Mouse (Mus musculus): ENCODE measurements around the gene Hpgds. TPM values are rescaled to one million over a fixed set of nuclear protein-coding genes. Genes with fewer than 3 reads are reported as not detected.
A peak's percentile ranks its signal among the peaks of the same experiment; 100 is the strongest.

Hpgds gene
- polyA plus RNA-seq (2012; ENCODE audit: insufficient read depth, insufficient read length, missing spikeins) = 1.3 and 2.0 TPM in 2 replicates

- Histone ChIP-seq H3K4me1 (ENCODE audit: control insufficient read depth, insufficient read depth, insufficient read length, low read length) (no peaks in the 10 kb centered on the region), H3K27ac (replicated peaks; ENCODE audit: low read depth, low read length) (peak within 1 kb of the TSS; percentile 70), H3K4me3 (ENCODE audit: insufficient read depth, low read depth, low read length) (peak within 1 kb of the TSS; percentile 41)
Measured at GRCm38 (mm10) chr6:65144621-65145205, at the start of gene Hpgds. Gene Hpgds, minus strand, starts transcription at chr6:65144908.

- H3K27ac ChIP-seq (replicated peaks; ENCODE audit: low read depth, low read length) = peak overlapping the region; percentile 49
Measured at GRCm38 (mm10) chr6:65164977-65165376, 20.3 kb upstream of the Hpgds start.

GRCm38 (mm10) chr6:65164137-65164536 is 19.4 kb upstream of the Hpgds start:
- H3K27ac ChIP-seq (replicated peaks; ENCODE audit: low read depth, low read length) = peak overlapping the region; percentile 50; the same call in 1 of the 2 replicates
- H3K4me1 ChIP-seq (ENCODE audit: control insufficient read depth, insufficient read depth, insufficient read length, low read length) = no peaks in the 10 kb centered on the region
- H3K4me3 ChIP-seq (ENCODE audit: insufficient read depth, low read depth, low read length) = no peak overlapping the region

More at GRCm38 (mm10) chr6:65164977-65165376, 20.3 kb upstream of the Hpgds start:
- no peaks in the 10 kb centered on the region for H3K4me1 ChIP-seq (ENCODE audit: control insufficient read depth, insufficient read depth, insufficient read length, low read length)
- no peak overlapping the region for H3K4me3 ChIP-seq (ENCODE audit: insufficient read depth, low read depth, low read length)

- Histone ChIP-seq H3K27ac (replicated peaks; ENCODE audit: low read depth, low read length) (no peak overlapping the region), H3K4me3 (ENCODE audit: insufficient read depth, low read depth, low read length) (no peak overlapping the region), H3K4me1 (ENCODE audit: control insufficient read depth, insufficient read depth, insufficient read length, low read length) (no peaks in the 10 kb centered on the region)
Measured at GRCm38 (mm10) chr6:65159381-65159942, 14.8 kb upstream of the Hpgds start.

GRCm38 (mm10) chr6:65157042-65157441 is 12.3 kb upstream of the Hpgds start:
- Histone ChIP-seq H3K27ac (replicated peaks; ENCODE audit: low read depth, low read length) (no peak overlapping the region), H3K4me1 (ENCODE audit: control insufficient read depth, insufficient read depth, insufficient read length, low read length) (no peaks in the 10 kb centered on the region), H3K4me3 (ENCODE audit: insufficient read depth, low read depth, low read length) (no peak overlapping the region)

- H3K27ac ChIP-seq (replicated peaks; ENCODE audit: low read depth, low read length) = no peak overlapping the region
- no peak overlapping the region for H3K4me3 ChIP-seq (ENCODE audit: insufficient read depth, low read depth, low read length)
- no peaks in the 10 kb centered on the region for H3K4me1 ChIP-seq (ENCODE audit: control insufficient read depth, insufficient read depth, insufficient read length, low read length)
Measured at GRCm38 (mm10) chr6:65153570-65153969, 8.9 kb upstream of the Hpgds start.

- no peak overlapping the region for H3K4me3 ChIP-seq (ENCODE audit: insufficient read depth, low read depth, low read length)
- no peaks in the 10 kb centered on the region for H3K4me1 ChIP-seq (ENCODE audit: control insufficient read depth, insufficient read depth, insufficient read length, low read length)
Measured at GRCm38 (mm10) chr6:65150703-65151102, 6.0 kb upstream of the Hpgds start.

GRCm38 (mm10) chr6:65146363-65146762 is 1.7 kb upstream of the Hpgds start:
- Histone ChIP-seq H3K4me3 (ENCODE audit: insufficient read depth, low read depth, low read length) (no peak overlapping the region), H3K4me1 (ENCODE audit: control insufficient read depth, insufficient read depth, insufficient read length, low read length) (no peaks in the 10 kb centered on the region), H3K27ac (replicated peaks; ENCODE audit: low read depth, low read length) (no peak overlapping the region)

More at GRCm38 (mm10) chr6:65150703-65151102, 6.0 kb upstream of the Hpgds start:
- no peak overlapping the region for H3K27ac ChIP-seq (replicated peaks; ENCODE audit: low read depth, low read length)

- Histone ChIP-seq H3K4me1 (ENCODE audit: control insufficient read depth, insufficient read depth, insufficient read length, low read length) (no peaks in the 10 kb centered on the region), H3K27ac (replicated peaks; ENCODE audit: low read depth, low read length) (no peak overlapping the region), H3K4me3 (ENCODE audit: insufficient read depth, low read depth, low read length) (no peak overlapping the region)
Measured at GRCm38 (mm10) chr6:65142316-65142715, 2.4 kb downstream of the Hpgds start.

GRCm38 (mm10) chr6:65140750-65141243 is 3.9 kb downstream of the Hpgds start:
- no peak overlapping the region for H3K27ac ChIP-seq (replicated peaks; ENCODE audit: low read depth, low read length)
- no peaks in the 10 kb centered on the region for H3K4me1 ChIP-seq (ENCODE audit: control insufficient read depth, insufficient read depth, insufficient read length, low read length)
- no peak overlapping the region for H3K4me3 ChIP-seq (ENCODE audit: insufficient read depth, low read depth, low read length)

- no peak overlapping the region for H3K4me3 ChIP-seq (ENCODE audit: insufficient read depth, low read depth, low read length)
- H3K27ac ChIP-seq (replicated peaks; ENCODE audit: low read depth, low read length) = no peak overlapping the region
- no peaks in the 10 kb centered on the region for H3K4me1 ChIP-seq (ENCODE audit: control insufficient read depth, insufficient read depth, insufficient read length, low read length)
Measured at GRCm38 (mm10) chr6:65140082-65140749, 4.5 kb downstream of the Hpgds start.

- H3K27ac ChIP-seq (replicated peaks; ENCODE audit: low read depth, low read length) = no peak overlapping the region
- no peak overlapping the region for H3K4me3 ChIP-seq (ENCODE audit: insufficient read depth, low read depth, low read length)
- H3K4me1 ChIP-seq (ENCODE audit: control insufficient read depth, insufficient read depth, insufficient read length, low read length) = no peaks in the 10 kb centered on the region
Measured at GRCm38 (mm10) chr6:65138243-65138642, 6.5 kb downstream of the Hpgds start.

- Histone ChIP-seq H3K4me3 (ENCODE audit: insufficient read depth, low read depth, low read length) (no peak overlapping the region), H3K27ac (replicated peaks; ENCODE audit: low read depth, low read length) (no peak overlapping the region), H3K4me1 (ENCODE audit: control insufficient read depth, insufficient read depth, insufficient read length, low read length) (no peaks in the 10 kb centered on the region)
Measured at GRCm38 (mm10) chr6:65137802-65138201, 6.9 kb downstream of the Hpgds start.

GRCm38 (mm10) chr6:65132376-65132775 is 12.3 kb downstream of the Hpgds start:
- Histone ChIP-seq H3K27ac (replicated peaks; ENCODE audit: low read depth, low read length) (no peak overlapping the region), H3K4me3 (ENCODE audit: insufficient read depth, low read depth, low read length) (no peak overlapping the region), H3K4me1 (ENCODE audit: control insufficient read depth, insufficient read depth, insufficient read length, low read length) (no peaks in the 10 kb centered on the region)

- no peaks in the 10 kb centered on the region for H3K4me1 ChIP-seq (ENCODE audit: control insufficient read depth, insufficient read depth, insufficient read length, low read length)
- no peak overlapping the region for H3K27ac ChIP-seq (replicated peaks; ENCODE audit: low read depth, low read length)
- H3K4me3 ChIP-seq (ENCODE audit: insufficient read depth, low read depth, low read length) = no peak overlapping the region
Measured at GRCm38 (mm10) chr6:65126074-65126726, 18.5 kb downstream of the Hpgds start.
